Mouse (Mus musculus) hindbrain, embryonic 12.5 days (tissue): Measurements from ENCODE around the gene AU021092. TPM values are rescaled to one million over a fixed set of nuclear protein-coding genes. Genes with fewer than 3 reads are reported as not detected.
"Not testable (repeated sequence)": the region's sequence is repeated elsewhere in the genome, so short reads cannot be mapped to it uniquely, and the experiment has no call there.

ENCODE experiments used
- ATAC-seq: fragments of 200-750 bp; cut with Nextera tagmentation; 2 replicates; pipeline ENCODE4 v1.8.0; 2017; ENCODE audit warnings: moderate TSS enrichment; ENCODE audit not compliant: low FRiP score
- H3K27ac ChIP-seq: fragments of 300-500 bp; sonication (generic); 2 replicates; pipeline ENCODE4 v1.5.1; 2016; ENCODE audit warnings: mild to moderate bottlenecking
- H3K27me3 ChIP-seq: fragments of 300-500 bp; sonication (generic); 2 replicates; pipeline ENCODE4 v1.6.1; 2016; ENCODE audit warnings: mild to moderate bottlenecking
- H3K36me3 ChIP-seq: fragments of 300-500 bp; sonication (generic); 2 replicates; pipeline ENCODE4 v1.6.1; 2016; ENCODE audit warnings: mild to moderate bottlenecking
- H3K4me1 ChIP-seq: fragments of 300-500 bp; sonication (generic); 2 replicates; pipeline ENCODE4 v1.6.1; 2016
- H3K4me2 ChIP-seq: fragments of 300-500 bp; sonication (generic); replicated peaks from 2 replicates; pipeline ENCODE4 v1.6.1; 2016; ENCODE audit warnings: mild to moderate bottlenecking
- H3K4me3 ChIP-seq: fragments of 300-500 bp; sonication (generic); 2 replicates; pipeline ENCODE4 v1.5.1; 2016; ENCODE audit warnings: mild to moderate bottlenecking
- H3K9ac ChIP-seq: fragments of 300-500 bp; sonication (generic); 2 replicates; pipeline ENCODE4 v1.6.1; 2016; ENCODE audit warnings: mild to moderate bottlenecking, moderate library complexity
- H3K9me3 ChIP-seq: fragments of 300-500 bp; sonication (generic); replicated peaks from 2 replicates; pipeline ENCODE4 v1.6.1; 2016; ENCODE audit warnings: mild to moderate bottlenecking
- WGBS: fragments of 180-500 bp; shearing (Covaris S2); methylation state at CpG from one replicate; pipeline ENCODE4 v1.1.7; 2016; 5-methylcytosine and 5-hydroxymethylcytosine counted together
- polyA plus RNA-seq: library from polyadenylated mRNA; unstranded; fragments of >200 nt; fragmentation: Nextera tagmentation; extraction: Ambion mirVana; gene quantifications from 2 replicates; pipeline ENCODE4 v1.2.1, GENCODE M21; 2016

The AU021092 gene
- polyA plus RNA-seq, 1 experiment from 2014 or later = 6.3 TPM

- Histone ChIP-seq H3K4me2 (peak within 1 kb of the TSS; percentile 92), H3K36me3 (peaks cover 10% of the 10 kb centered on the region; the same call in 1 of the 2 replicates), H3K9me3 (no peaks in the 10 kb centered on the region), H3K9ac (peak within 1 kb of the TSS; percentile 72), H3K27me3 (no peaks in the 10 kb centered on the region), H3K27ac (peak within 1 kb of the TSS; percentile 9; the same call in 1 of the 2 replicates), H3K4me3 (peak within 1 kb of the TSS; percentile 75), H3K4me1 (peaks cover 7% of the 10 kb centered on the region)
- WGBS = 2% methylated on average over 45 of the region's 47 CpGs
- peak; percentile 94 for ATAC-seq
Observed at GRCm38 (mm10) chr16:5233418-5234313, 11.6 kb upstream of the AU021092 start, which contains the start of gene Alg1. TSS of gene Alg1 (plus strand) at chr16:5233621.

GRCm38 (mm10) chr16:5232982-5233381, 10.9 kb upstream of the AU021092 start:
- H3K9me3 ChIP-seq = no peaks in the 10 kb centered on the region
- 72% methylated on average over 4 of the region's 4 CpGs for WGBS
- no peak overlapping the region for H3K9ac ChIP-seq
- H3K4me2 ChIP-seq = peak overlapping the region; percentile 92
- H3K27ac ChIP-seq = no peak overlapping the region
- ATAC-seq = peak; percentile 23; the same call in 1 of the 2 replicates
- 0 out of 2 replicates have a peak, but pooled peaks cover 7% of the 10 kb centered on the region for H3K36me3 ChIP-seq
- H3K27me3 ChIP-seq = no peaks in the 10 kb centered on the region
- peak overlapping the region; percentile 75 for H3K4me3 ChIP-seq
- peaks cover 7% of the 10 kb centered on the region for H3K4me1 ChIP-seq

- not testable (repeated sequence) for H3K4me1 ChIP-seq, H3K36me3 ChIP-seq, H3K9me3 ChIP-seq, ATAC-seq, H3K4me2 ChIP-seq, H3K9ac ChIP-seq, H3K4me3 ChIP-seq, H3K27me3 ChIP-seq, H3K27ac ChIP-seq
- WGBS = 79% methylated on average over 3 of the region's 3 CpGs
Observed at GRCm38 (mm10) chr16:5228103-5228502, 6.0 kb upstream of the AU021092 start.

- H3K4me2 ChIP-seq, H3K9ac ChIP-seq, ATAC-seq, H3K4me3 ChIP-seq, H3K36me3 ChIP-seq, H3K27ac ChIP-seq, H3K27me3 ChIP-seq, H3K9me3 ChIP-seq, H3K4me1 ChIP-seq: not testable (repeated sequence)
- WGBS = 83% methylated on average over 19 of the region's 19 CpGs
Observed at GRCm38 (mm10) chr16:5227501-5227900, 5.4 kb upstream of the AU021092 start.

- H3K4me3 ChIP-seq, H3K27me3 ChIP-seq, H3K9ac ChIP-seq, H3K9me3 ChIP-seq, H3K27ac ChIP-seq, H3K36me3 ChIP-seq, H3K4me1 ChIP-seq, ATAC-seq, H3K4me2 ChIP-seq: not testable (repeated sequence)
- 13% methylated on average over 1 of the region's 1 CpGs for WGBS
Observed at GRCm38 (mm10) chr16:5226534-5226933, 4.4 kb upstream of the AU021092 start.

GRCm38 (mm10) chr16:5221403-5221802, 696 bp downstream of the AU021092 start:
- no peak overlapping the region for H3K4me3 ChIP-seq
- peaks cover 7% of the 10 kb centered on the region for H3K27me3 ChIP-seq
- no peaks in the 10 kb centered on the region for H3K9me3 ChIP-seq
- ATAC-seq = no peak
- H3K4me2 ChIP-seq = no peak overlapping the region
- no peak overlapping the region for H3K9ac ChIP-seq
- H3K4me1 ChIP-seq = no peaks in the 10 kb centered on the region
- no peak overlapping the region for H3K27ac ChIP-seq
- no peaks in the 10 kb centered on the region for H3K36me3 ChIP-seq
- WGBS = 75% methylated on average over 4 of the region's 4 CpGs

GRCm38 (mm10) chr16:5217341-5218133, 4.6 kb downstream of the AU021092 start:
- WGBS = 55% methylated on average over 5 of the region's 5 CpGs

GRCm38 (mm10) chr16:5216686-5217085, 5.4 kb downstream of the AU021092 start:
- no peaks in the 10 kb centered on the region for H3K9me3 ChIP-seq
- no peaks in the 10 kb centered on the region for H3K36me3 ChIP-seq
- no peaks in the 10 kb centered on the region for H3K4me1 ChIP-seq
- WGBS = 76% methylated on average over 6 of the region's 6 CpGs
- ATAC-seq = no peak
- H3K4me2 ChIP-seq = no peak overlapping the region
- H3K27ac ChIP-seq = no peak overlapping the region
- H3K9ac ChIP-seq = no peak overlapping the region
- H3K4me3 ChIP-seq = no peak overlapping the region
- peaks cover 7% of the 10 kb centered on the region; the same call in 1 of the 2 replicates for H3K27me3 ChIP-seq

More at GRCm38 (mm10) chr16:5217341-5218133, 4.6 kb downstream of the AU021092 start:
- H3K27ac ChIP-seq = no peak overlapping the region
- H3K4me2 ChIP-seq = no peak overlapping the region
- peaks cover 7% of the 10 kb centered on the region for H3K27me3 ChIP-seq
- H3K36me3 ChIP-seq = no peaks in the 10 kb centered on the region
- no peaks in the 10 kb centered on the region for H3K9me3 ChIP-seq
- H3K9ac ChIP-seq = no peak overlapping the region
- no peaks in the 10 kb centered on the region for H3K4me1 ChIP-seq
- H3K4me3 ChIP-seq = no peak overlapping the region
- ATAC-seq = no peak

- Histone ChIP-seq H3K27me3 (peaks cover 11% of the 10 kb centered on the region; the same call in 1 of the 2 replicates), H3K27ac (no peak overlapping the region), H3K9ac (no peak overlapping the region), H3K4me3 (no peak overlapping the region), H3K4me2 (no peak overlapping the region), H3K36me3 (no peaks in the 10 kb centered on the region), H3K4me1 (no peaks in the 10 kb centered on the region), H3K9me3 (no peaks in the 10 kb centered on the region)
- no peak for ATAC-seq
- 87% methylated on average over 2 of the region's 2 CpGs for WGBS
Observed at GRCm38 (mm10) chr16:5214126-5214525, 8.0 kb downstream of the AU021092 start.

GRCm38 (mm10) chr16:5212150-5212549, 9.9 kb downstream of the AU021092 start:
- H3K27ac ChIP-seq = no peak overlapping the region
- no peak overlapping the region for H3K4me2 ChIP-seq
- H3K4me3 ChIP-seq = no peak overlapping the region
- H3K9ac ChIP-seq = no peak overlapping the region
- H3K4me1 ChIP-seq = no peaks in the 10 kb centered on the region
- peaks cover 8% of the 10 kb centered on the region; the same call in 1 of the 2 replicates for H3K27me3 ChIP-seq
- 83% methylated on average over 3 of the region's 3 CpGs for WGBS
- no peaks in the 10 kb centered on the region for H3K9me3 ChIP-seq
- no peak for ATAC-seq
- no peaks in the 10 kb centered on the region for H3K36me3 ChIP-seq

- Histone ChIP-seq H3K9ac (no peak overlapping the region), H3K9me3 (no peaks in the 10 kb centered on the region), H3K4me2 (no peak overlapping the region), H3K27ac (no peak overlapping the region), H3K27me3 (peaks cover 9% of the 10 kb centered on the region; the same call in 1 of the 2 replicates), H3K36me3 (no peaks in the 10 kb centered on the region), H3K4me3 (no peak overlapping the region), H3K4me1 (no peaks in the 10 kb centered on the region)
- ATAC-seq = no peak
- WGBS = 79% methylated on average over 2 of the region's 2 CpGs
Observed at GRCm38 (mm10) chr16:5210365-5210764, 11.7 kb downstream of the AU021092 start.

- Histone ChIP-seq H3K4me2 (no peak overlapping the region), H3K27me3 (peaks cover 11% of the 10 kb centered on the region; the same call in 1 of the 2 replicates), H3K4me1 (peaks cover 7% of the 10 kb centered on the region), H3K9ac (no peak overlapping the region), H3K27ac (no peak overlapping the region), H3K4me3 (no peak overlapping the region), H3K36me3 (no peaks in the 10 kb centered on the region), H3K9me3 (no peaks in the 10 kb centered on the region)
- 81% methylated on average over 5 of the region's 5 CpGs for WGBS
- ATAC-seq = no peak
Observed at GRCm38 (mm10) chr16:5206051-5206450, 16.0 kb downstream of the AU021092 start.
